Mouse (Mus musculus): ENCODE data around the gene Cnot6l. TPM values are rescaled to one million over a fixed set of nuclear protein-coding genes. Genes with fewer than 3 reads are reported as not detected.
A peak's percentile ranks its signal among the peaks of the same experiment; 100 is the strongest.

Cnot6l gene
- polyA plus RNA-seq (2012; rRNA removed) (1.8 and 2.8 TPM in 2 replicates), polyA plus RNA-seq (2014; fragmentation: Nextera tagmentation; extraction: Ambion mirVana) (4.8 and 5.8 TPM in 2 replicates)

DNA sequence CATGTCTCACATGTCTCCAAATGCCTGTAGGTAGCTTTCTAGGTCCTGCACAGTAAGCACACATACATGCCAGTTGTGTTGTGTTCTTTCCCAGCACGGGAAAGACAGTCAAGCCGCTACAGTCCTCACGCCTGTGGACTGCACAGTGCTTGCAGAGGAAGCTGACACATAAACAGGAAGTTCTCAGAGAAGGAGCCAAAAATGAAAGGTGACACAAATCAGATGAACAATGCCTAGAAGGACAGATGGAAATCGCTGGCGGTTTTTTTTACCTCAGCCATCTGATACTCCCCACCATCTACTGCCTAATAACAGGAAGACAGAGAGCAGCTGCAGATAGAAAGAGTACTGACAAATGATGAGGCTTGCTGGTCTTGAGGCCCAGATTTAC is at the start of gene Cnot6l:
Gene Cnot6l (minus strand): TSS at position 151 of the 391 bp plus-strand sequence.
- Histone ChIP-seq H3K9me3 (ENCODE audit: control insufficient read depth, low read length) (no peaks in the 10 kb centered on the region), H3K4me3 (ENCODE audit: insufficient read depth in 1 of 2, low read depth in 2 of 2, low read length in 2 of 2) (peak within 1 kb of the TSS; percentile 90 to 99), H3K4me1 (replicated peaks; ENCODE audit: control insufficient read depth in 2 of 2, insufficient read depth in 2 of 2, low read length in 1 of 2) (peaks cover 11 to 14% of the 10 kb centered on the region in 2 experiments), H3K9ac (replicated peaks) (peak within 1 kb of the TSS; percentile 66), H3K27me3 (ENCODE audit: control insufficient read depth, insufficient read depth, low read length) (no peaks in the 10 kb centered on the region), H3K36me3 (replicated peaks; ENCODE audit: control insufficient read depth, insufficient read depth, low read depth) (no peaks in the 10 kb centered on the region), H3K4me2 (ENCODE audit: low read depth) (peak within 1 kb of the TSS; percentile 95), H3K27ac (peak within 1 kb of the TSS; percentile 56)
- TF ChIP-seq CTCF (IDR thresholded peaks at IDR 0.05; ENCODE audit: low read depth): no peak
- no peak for TF ChIP-seq EP300 (IDR thresholded peaks at IDR 0.05; ENCODE audit: low read depth)
- DNase-seq (ENCODE audit: low read depth in 3 of 3, low spot score in 3 of 3) (peak in 1 of 3 experiments; percentile 29), ATAC-seq (ENCODE audit: insufficient read depth) (no peak)
- 4% methylated on average over 5 of the region's 5 CpGs for WGBS (ENCODE audit: insufficient replicate concordance)

DNA sequence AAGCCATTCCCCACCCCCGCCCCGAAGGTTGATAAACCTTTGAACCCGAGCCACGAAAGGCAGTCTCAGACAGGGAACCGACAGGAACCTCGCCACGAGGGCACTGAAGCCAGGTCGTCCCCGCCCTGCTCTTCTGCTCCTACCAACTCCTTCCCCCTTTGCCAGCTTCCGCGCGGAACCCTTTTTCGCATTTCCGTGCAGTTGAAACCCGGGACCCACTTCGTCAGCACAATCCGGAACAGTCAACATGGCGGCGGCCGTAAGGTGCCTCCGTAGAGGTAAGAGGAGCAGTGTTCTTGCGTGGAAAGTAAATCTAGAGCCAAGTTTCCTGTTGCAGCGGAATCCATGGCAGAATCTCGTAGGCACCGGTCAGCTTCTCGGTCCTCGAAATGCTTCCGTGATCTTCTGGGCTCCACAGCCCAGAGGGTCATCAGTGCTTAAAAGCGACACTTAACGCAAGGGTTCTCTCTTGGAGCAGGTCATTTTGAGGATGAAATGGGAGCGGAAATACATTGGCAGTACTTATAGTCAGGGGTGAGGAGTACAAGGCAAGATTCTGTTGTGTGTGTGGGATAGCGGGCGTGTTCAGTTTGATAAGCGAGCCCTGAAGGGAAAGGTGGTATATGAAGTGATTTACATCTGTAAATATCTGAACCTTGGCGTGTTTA is 46.1 kb upstream of the Cnot6l start:
- Histone ChIP-seq H3K4me3 (ENCODE audit: insufficient read depth in 1 of 2, low read depth in 2 of 2, low read length in 2 of 2) (peak overlapping the region; percentile 92 to 94), H3K4me1 (replicated peaks; ENCODE audit: control insufficient read depth in 2 of 2, insufficient read depth in 2 of 2, low read length in 1 of 2) (peaks cover 3 to 11% of the 10 kb centered on the region in 2 experiments), H3K27ac (peak overlapping the region; percentile 74), H3K27me3 (ENCODE audit: control insufficient read depth, insufficient read depth, low read length) (no peaks in the 10 kb centered on the region), H3K9ac (replicated peaks) (peak overlapping the region; percentile 86), H3K9me3 (ENCODE audit: control insufficient read depth, low read length) (no peaks in the 10 kb centered on the region), H3K4me2 (ENCODE audit: low read depth) (peak overlapping the region; percentile 92), H3K36me3 (replicated peaks; ENCODE audit: control insufficient read depth, insufficient read depth, low read depth) (0 out of 2 replicates have a peak, but pooled peaks cover 4% of the 10 kb centered on the region)
- WGBS (ENCODE audit: insufficient replicate concordance): under 1% methylated on average over 35 of the region's 35 CpGs
- ATAC-seq (ENCODE audit: insufficient read depth) (peak; percentile 95), DNase-seq (ENCODE audit: low read depth in 3 of 3, low spot score in 3 of 3) (peak; percentile 87 to 88 (median 87))
- TF ChIP-seq CTCF (IDR thresholded peaks at IDR 0.05; ENCODE audit: low read depth) (0 out of 2 replicates have a peak, but pooled peaks have one; percentile 6), EP300 (IDR thresholded peaks at IDR 0.05; ENCODE audit: low read depth) (no peak; the same call in 1 of the 2 replicates)

GRCm38 (mm10) chr5:96209459-96209858 is 45.5 kb upstream of the Cnot6l start, which contains the start of gene Mrpl1:
TSS of gene Mrpl1 (plus strand) at chr5:96209493.
- no peaks in the 10 kb centered on the region for H3K27me3 ChIP-seq (ENCODE audit: control insufficient read depth, insufficient read depth, low read length)
- H3K4me1 ChIP-seq (replicated peaks; ENCODE audit: control insufficient read depth in 2 of 2, insufficient read depth in 2 of 2, low read length in 1 of 2): peaks cover 3 to 11% of the 10 kb centered on the region in 2 experiments
- peak within 1 kb of the TSS; percentile 92 to 94 for H3K4me3 ChIP-seq (ENCODE audit: insufficient read depth in 1 of 2, low read depth in 2 of 2, low read length in 2 of 2)
- DNase-seq (ENCODE audit: low read depth in 3 of 3, low spot score in 3 of 3) (peak in 2 of 3 experiments; percentile 25 to 45), ATAC-seq (ENCODE audit: insufficient read depth) (peak; percentile 75)
- H3K9me3 ChIP-seq (ENCODE audit: control insufficient read depth, low read length): no peaks in the 10 kb centered on the region
- H3K9ac ChIP-seq (replicated peaks): peak within 1 kb of the TSS; percentile 86
- 0 out of 2 replicates have a peak, but pooled peaks cover 4% of the 10 kb centered on the region for H3K36me3 ChIP-seq (replicated peaks; ENCODE audit: control insufficient read depth, insufficient read depth, low read depth)
- WGBS (ENCODE audit: insufficient replicate concordance): under 1% methylated on average over 17 of the region's 17 CpGs
- H3K27ac ChIP-seq: peak within 1 kb of the TSS; percentile 74
- TF ChIP-seq EP300 (IDR thresholded peaks at IDR 0.05; ENCODE audit: low read depth): no peak
- TF ChIP-seq CTCF (IDR thresholded peaks at IDR 0.05; ENCODE audit: low read depth): no peak
- peak within 1 kb of the TSS; percentile 92 for H3K4me2 ChIP-seq (ENCODE audit: low read depth)

- TF ChIP-seq CTCF (IDR thresholded peaks at IDR 0.05; ENCODE audit: low read depth): no peak
- WGBS (ENCODE audit: insufficient replicate concordance): 11% methylated on average over 4 of the region's 4 CpGs
- no peak overlapping the region for H3K27ac ChIP-seq
These were observed 44.6 kb upstream of the Cnot6l start for GRCm38 (mm10) chr5:96208543-96208942.

DNA sequence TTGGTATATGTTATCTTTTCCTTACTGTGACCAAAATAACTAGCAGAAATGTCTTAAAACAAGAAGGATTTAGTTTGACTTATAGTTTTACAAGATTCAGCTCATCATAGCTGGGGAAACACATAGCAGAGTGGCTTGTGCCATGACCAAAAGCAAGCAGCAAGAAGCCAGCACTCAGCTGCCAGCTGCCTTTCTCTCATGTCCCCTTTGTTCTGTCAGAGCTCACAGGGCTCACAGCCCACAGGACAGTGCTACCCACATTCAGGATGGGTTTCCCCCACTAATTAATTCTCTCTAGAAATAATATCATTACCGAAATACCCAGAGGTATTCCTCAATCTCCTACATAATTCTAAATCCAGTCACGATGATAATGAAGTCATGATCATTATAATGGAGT is 43.6 kb upstream of the Cnot6l start:
- no peak for ATAC-seq (ENCODE audit: insufficient read depth)
- no peaks in the 10 kb centered on the region for H3K27me3 ChIP-seq (ENCODE audit: control insufficient read depth, insufficient read depth, low read length)

More at GRCm38 (mm10) chr5:96208543-96208942, 44.6 kb upstream of the Cnot6l start:
- no peaks in the 10 kb centered on the region for H3K9me3 ChIP-seq (ENCODE audit: control insufficient read depth, low read length)
- H3K4me1 ChIP-seq (replicated peaks; ENCODE audit: control insufficient read depth in 2 of 2, insufficient read depth in 2 of 2, low read length in 1 of 2): peaks cover 3 to 11% of the 10 kb centered on the region in 2 experiments
- DNase-seq (ENCODE audit: low read depth in 3 of 3, low spot score in 3 of 3): no peak
- no peak overlapping the region for H3K9ac ChIP-seq (replicated peaks)
- no peak for ATAC-seq (ENCODE audit: insufficient read depth)
- no peak overlapping the region for H3K4me3 ChIP-seq (ENCODE audit: insufficient read depth in 1 of 2, low read depth in 2 of 2, low read length in 2 of 2)
- H3K4me2 ChIP-seq (ENCODE audit: low read depth): peak overlapping the region; percentile 92; the same call in 1 of the 2 replicates
- no peaks in the 10 kb centered on the region for H3K36me3 ChIP-seq (replicated peaks; ENCODE audit: control insufficient read depth, insufficient read depth, low read depth)
- no peaks in the 10 kb centered on the region for H3K27me3 ChIP-seq (ENCODE audit: control insufficient read depth, insufficient read depth, low read length)

More for the DNA sequence above, 43.6 kb upstream of the Cnot6l start:
- WGBS (ENCODE audit: insufficient replicate concordance): 78% methylated on average over 2 of the region's 2 CpGs
- Histone ChIP-seq H3K9ac (replicated peaks) (no peak overlapping the region), H3K27ac (no peak overlapping the region), H3K4me2 (ENCODE audit: low read depth) (no peak overlapping the region), H3K4me3 (ENCODE audit: insufficient read depth in 1 of 2, low read depth in 2 of 2, low read length in 2 of 2) (no peak overlapping the region), H3K9me3 (ENCODE audit: control insufficient read depth, low read length) (no peaks in the 10 kb centered on the region), H3K36me3 (replicated peaks; ENCODE audit: control insufficient read depth, insufficient read depth, low read depth) (no peaks in the 10 kb centered on the region), H3K4me1 (replicated peaks; ENCODE audit: control insufficient read depth in 2 of 2, insufficient read depth in 2 of 2, low read length in 1 of 2) (peaks cover 3 to 11% of the 10 kb centered on the region in 2 experiments)
- TF ChIP-seq EP300 (IDR thresholded peaks at IDR 0.05; ENCODE audit: low read depth) (no peak), CTCF (IDR thresholded peaks at IDR 0.05; ENCODE audit: low read depth) (no peak)
- DNase-seq (ENCODE audit: low read depth in 3 of 3, low spot score in 3 of 3): no peak
